Mouse (Mus musculus): ENCODE measurements around the gene Zkscan6. TPM values are rescaled to one million over a fixed set of nuclear protein-coding genes. Genes with fewer than 3 reads are reported as not detected.

Gene Zkscan6
- polyA plus RNA-seq, 1 experiment from 2014 or later, result 13.3 TPM

Other genes starting within 250 kb of the Zkscan6 start
- 73.7 and 75.0 TPM in 2 replicates for gene Map2k4, start 18.9 kb upstream of the Zkscan6 start, polyA plus RNA-seq (2014; fragmentation: Nextera tagmentation; extraction: Ambion mirVana)

Measured in forebrain, embryonic 11.5 days (tissue).